ENCODE assay signal across 12 mouse cellular contexts in genomic region chr5:147834841-147835500, GRCm38 (mm10). TPM values are rescaled to one million over a fixed set of nuclear protein-coding genes. Genes with fewer than 3 reads are reported as not detected.
DNase-seq lines count a peak whose midpoint lies in the region; ATAC-seq and TF ChIP-seq lines count a peak whose summit lies in the region.
"Had no signal": no experiment of that assay in that cellular context is flagged by ENCODE, and none has a peak within 500 bp of the region (broad histone marks: within the 10 kb centered on the region; RNA-seq: fewer than 3 reads in every experiment).

No protein-coding gene starts in this region.

- peak overlapping the region; percentile 14; the same call in 1 of the 2 replicates for H3K4me2 ChIP-seq in heart, embryonic 15.5 days
- H3K4me2 ChIP-seq in hindbrain, embryonic 12.5 days (replicated peaks): peak overlapping the region; percentile 30; the same call in 1 of the 2 replicates
- H3K4me2 ChIP-seq in limb, embryonic 12.5 days: peak overlapping the region; percentile 37
- H3K4me2 ChIP-seq: lung, embryonic 14.5 days had no signal

- H3K9me3 ChIP-seq in heart, embryonic 15.5 days (replicated peaks): no peaks in the 10 kb centered on the region
- H3K9me3 ChIP-seq in hindbrain, embryonic 12.5 days (replicated peaks): no peaks in the 10 kb centered on the region
- H3K9me3 ChIP-seq in limb, embryonic 12.5 days: no peaks in the 10 kb centered on the region
- H3K9me3 ChIP-seq: G1E had no signal

- no peaks in the 10 kb centered on the region for H3K36me3 ChIP-seq in heart, embryonic 15.5 days
- no peaks in the 10 kb centered on the region for H3K36me3 ChIP-seq in hindbrain, embryonic 12.5 days
- no peaks in the 10 kb centered on the region for H3K36me3 ChIP-seq in limb, embryonic 12.5 days
- H3K36me3 ChIP-seq: G1E had no signal

- no peak overlapping the region for H3K4me3 ChIP-seq in heart, embryonic 15.5 days
- no peak overlapping the region for H3K4me3 ChIP-seq in hindbrain, embryonic 12.5 days
- no peak overlapping the region for H3K4me3 ChIP-seq in limb, embryonic 12.5 days (replicated peaks)
- H3K4me3 ChIP-seq: layer of hippocampus, adult 2 months had no signal

- TF ChIP-seq CTCF in brain, embryonic 14.5 days (IDR thresholded peaks at IDR 0.05; ENCODE audit: borderline replicate concordance, extremely low read depth, insufficient read depth, insufficient read length): no peak

- WGBS in heart, embryonic 15.5 days: 13% methylated on average over 17 of the region's 17 CpGs
- WGBS in hindbrain, embryonic 12.5 days: 8% methylated on average over 17 of the region's 17 CpGs
- 10% methylated on average over 17 of the region's 17 CpGs for WGBS in limb, embryonic 12.5 days

- H3K27ac ChIP-seq in heart, embryonic 15.5 days: no peak overlapping the region
- no peak overlapping the region for H3K27ac ChIP-seq in hindbrain, embryonic 12.5 days
- no peak overlapping the region for H3K27ac ChIP-seq in limb, embryonic 12.5 days
- H3K27ac ChIP-seq: layer of hippocampus, adult 2 months had no signal

- H3K9ac ChIP-seq in heart, embryonic 15.5 days: no peak overlapping the region
- H3K9ac ChIP-seq in hindbrain, embryonic 12.5 days: no peak overlapping the region
- H3K9ac ChIP-seq in limb, embryonic 12.5 days (replicated peaks): peak overlapping the region; percentile 18; the same call in 1 of the 2 replicates
- H3K9ac ChIP-seq: lung, embryonic 14.5 days had no signal

- H3K27me3 ChIP-seq in heart, embryonic 15.5 days: no peaks in the 10 kb centered on the region
- peaks cover 4% of the 10 kb centered on the region; the same call in 1 of the 2 replicates for H3K27me3 ChIP-seq in hindbrain, embryonic 12.5 days
- peaks cover 18% of the 10 kb centered on the region for H3K27me3 ChIP-seq in limb, embryonic 12.5 days

- 0 out of 2 replicates have a peak, but pooled peaks have one; percentile 31 for ATAC-seq in heart, embryonic 15.5 days (replicated peaks; ENCODE audit: insufficient number of reproducible peaks, insufficient read depth, low FRiP score, low read depth)
- no peak for ATAC-seq in hindbrain, embryonic 12.5 days (ENCODE audit: low FRiP score)
- ATAC-seq in limb, embryonic 12.5 days (ENCODE audit: insufficient number of reproducible peaks, insufficient read depth, low FRiP score, low TSS enrichment, low read depth): no peak

- no peak for TF ChIP-seq POLR2A in brain, embryonic 14.5 days (IDR thresholded peaks at IDR 0.05; ENCODE audit: borderline replicate concordance, extremely low read depth, insufficient read depth, insufficient read length, poor library complexity, severe bottlenecking)

- no peak for DNase-seq in heart, adult 9 months (ENCODE audit: low spot score in 2 of 2)
- DNase-seq in brain, embryonic 14.5 days (ENCODE audit: low read depth): peak; percentile 12
- no peak for DNase-seq in spleen, postnatal 36 days (ENCODE audit: low spot score in 2 of 2)
- no peak for DNase-seq in adrenal gland, postnatal 25 days
- no peak for DNase-seq in layer of hippocampus, postnatal 14 days (ENCODE audit: low spot score in 2 of 2)
- DNase-seq: cerebellum, adult 9-11 months; lung, embryonic 14.5 days had no signal

- peaks cover 7% of the 10 kb centered on the region for H3K4me1 ChIP-seq in heart, embryonic 15.5 days (replicated peaks)
- peaks cover 8% of the 10 kb centered on the region for H3K4me1 ChIP-seq in hindbrain, embryonic 12.5 days
- H3K4me1 ChIP-seq in limb, embryonic 12.5 days (replicated peaks): peaks cover 4% of the 10 kb centered on the region

RNA-seq across cellular contexts. Expression of gene Pomp, which starts 25.3 kb away (rescaled TPM):
- 278 and 328 TPM in 2 replicates for polyA plus RNA-seq in heart, embryonic 15.5 days (2015; fragmentation: Nextera tagmentation; extraction: Ambion mirVana)
- polyA plus RNA-seq in brain, embryonic 14.5 days (2012; rRNA removed): 227 and 275 TPM in 2 replicates
- 469 and 476 TPM in 2 replicates for polyA plus RNA-seq in hindbrain, embryonic 12.5 days (2016; fragmentation: Nextera tagmentation; extraction: Ambion mirVana)
- 489 and 511 TPM in 2 replicates for polyA plus RNA-seq in limb, embryonic 12.5 days (2016; fragmentation: Nextera tagmentation; extraction: Ambion mirVana)
- 209 and 246 TPM in 2 replicates for total RNA-seq in adrenal gland, postnatal 25 days (2021)
- total RNA-seq in layer of hippocampus, postnatal 14 days (2021): 100 to 1,000 TPM; 139 to 153 TPM

RNA-seq across cellular contexts. Expression of gene Slc46a3, which starts 59.6 kb away (rescaled TPM):
- polyA plus RNA-seq in heart, embryonic 15.5 days (2015; fragmentation: Nextera tagmentation; extraction: Ambion mirVana): 3.3 and 5.3 TPM in 2 replicates
- 4.5 and 6.5 TPM in 2 replicates for polyA plus RNA-seq in brain, embryonic 14.5 days (2012; rRNA removed)
- 3.5 and 3.6 TPM in 2 replicates for polyA plus RNA-seq in hindbrain, embryonic 12.5 days (2016; fragmentation: Nextera tagmentation; extraction: Ambion mirVana)
- 1.6 and 2.2 TPM in 2 replicates for polyA plus RNA-seq in limb, embryonic 12.5 days (2016; fragmentation: Nextera tagmentation; extraction: Ambion mirVana)
- total RNA-seq in adrenal gland, postnatal 25 days (2021): 21.1 and 28.5 TPM in 2 replicates
- 1 to 10 TPM; 6.3 to 7.1 TPM for total RNA-seq in layer of hippocampus, postnatal 14 days (2021)
